Mouse (Mus musculus) kidney, postnatal 10 days (tissue): ENCODE measurements around the gene Amigo1.

Source experiments
- DNase-seq: peaks from one replicate; pipeline ENCODE4 v3.0.0; 2021; ENCODE audit warnings: mixed read lengths

Gene Amigo1

GRCm38 (mm10) chr3:108186098-108187047 lies at the start of gene Amigo1:
TSS of gene Amigo1 (plus strand) at chr3:108186335.
- peak; percentile 79 for DNase-seq

GRCm38 (mm10) chr3:108139113-108139512 lies 47.0 kb upstream of the Amigo1 start:
- DNase-seq, result no peak

- DNase-seq, result no peak
These were observed 45.3 kb upstream of the Amigo1 start for GRCm38 (mm10) chr3:108140786-108141185.

GRCm38 (mm10) chr3:108145534-108146445 lies 40.3 kb upstream of the Amigo1 start, which contains the start of gene Gnai3:
TSS of gene Gnai3 (minus strand) at chr3:108146146.
- DNase-seq, result peak; percentile 95

GRCm38 (mm10) chr3:108146671-108147070 lies 39.5 kb upstream of the Amigo1 start:
- no peak for DNase-seq

- peak; percentile 95 for DNase-seq
These were observed 38.5 kb upstream of the Amigo1 start for GRCm38 (mm10) chr3:108147386-108148235.

GRCm38 (mm10) chr3:108152290-108152689 lies 33.8 kb upstream of the Amigo1 start:
- DNase-seq, result no peak

- no peak for DNase-seq
These were observed 31.5 kb upstream of the Amigo1 start, which contains the start of gene Gpr61 for GRCm38 (mm10) chr3:108154656-108155055. TSS of gene Gpr61 (minus strand) at chr3:108154882.

- DNase-seq, result no peak
These were observed 27.6 kb upstream of the Amigo1 start for GRCm38 (mm10) chr3:108158383-108159037.

GRCm38 (mm10) chr3:108164091-108164490 lies 22.0 kb upstream of the Amigo1 start:
- no peak for DNase-seq

GRCm38 (mm10) chr3:108164807-108165206 lies 21.3 kb upstream of the Amigo1 start:
- peak; percentile 87 for DNase-seq

GRCm38 (mm10) chr3:108165532-108166315 lies 20.4 kb upstream of the Amigo1 start:
- peak; percentile 38 for DNase-seq

GRCm38 (mm10) chr3:108166486-108167211 lies 19.5 kb upstream of the Amigo1 start:
- DNase-seq, result peak; percentile 84

- peak; percentile 30 for DNase-seq
These were observed 18.6 kb upstream of the Amigo1 start for GRCm38 (mm10) chr3:108167499-108167898.

- no peak for DNase-seq
These were observed 16.9 kb upstream of the Amigo1 start for GRCm38 (mm10) chr3:108169199-108169598.

GRCm38 (mm10) chr3:108174672-108175531 lies 11.2 kb upstream of the Amigo1 start:
- peak; percentile 74 for DNase-seq

- peak; percentile 77 for DNase-seq
These were observed 7.1 kb upstream of the Amigo1 start for GRCm38 (mm10) chr3:108178756-108179715.

- DNase-seq, result no peak
These were observed 5.6 kb upstream of the Amigo1 start for GRCm38 (mm10) chr3:108180514-108180913.
